Mouse (Mus musculus): ENCODE measurements around the gene Usp30.

Usp30 gene

DNA sequence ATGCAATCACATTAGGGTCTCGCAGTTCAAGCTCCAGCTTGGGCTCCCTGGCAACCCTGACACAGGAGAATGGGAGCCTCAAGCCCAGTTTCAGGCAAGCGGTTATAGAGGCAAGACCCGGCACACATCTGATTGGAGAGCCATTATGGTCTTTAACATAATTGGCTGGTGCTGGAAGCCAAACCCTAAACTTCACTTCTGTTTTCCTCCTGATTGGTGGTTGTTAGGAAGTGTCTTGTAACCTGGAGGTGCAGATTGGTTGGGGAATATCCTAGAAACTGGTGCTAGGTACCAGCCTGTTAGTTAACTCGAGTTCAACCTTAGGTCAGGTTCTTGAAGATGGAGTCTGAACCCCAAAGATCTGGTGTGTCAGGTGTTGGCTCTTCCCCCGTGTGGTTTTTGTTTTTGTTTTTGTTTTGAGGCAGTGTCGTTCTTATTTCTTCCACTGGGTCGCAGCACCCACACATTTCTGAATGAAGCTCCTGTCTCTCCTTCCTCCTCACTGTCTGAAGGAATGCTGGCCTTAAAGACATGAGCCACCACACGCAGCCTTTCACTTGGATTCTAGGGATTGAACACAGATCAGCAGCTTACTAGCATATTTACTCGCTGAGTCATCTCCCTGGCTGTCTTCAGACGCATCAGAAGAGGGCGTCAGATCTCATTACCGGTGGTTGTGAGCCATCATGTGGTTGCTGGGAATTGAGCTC lies 97.0 kb downstream of the Usp30 start:
- DNase-seq: no peak

DNA sequence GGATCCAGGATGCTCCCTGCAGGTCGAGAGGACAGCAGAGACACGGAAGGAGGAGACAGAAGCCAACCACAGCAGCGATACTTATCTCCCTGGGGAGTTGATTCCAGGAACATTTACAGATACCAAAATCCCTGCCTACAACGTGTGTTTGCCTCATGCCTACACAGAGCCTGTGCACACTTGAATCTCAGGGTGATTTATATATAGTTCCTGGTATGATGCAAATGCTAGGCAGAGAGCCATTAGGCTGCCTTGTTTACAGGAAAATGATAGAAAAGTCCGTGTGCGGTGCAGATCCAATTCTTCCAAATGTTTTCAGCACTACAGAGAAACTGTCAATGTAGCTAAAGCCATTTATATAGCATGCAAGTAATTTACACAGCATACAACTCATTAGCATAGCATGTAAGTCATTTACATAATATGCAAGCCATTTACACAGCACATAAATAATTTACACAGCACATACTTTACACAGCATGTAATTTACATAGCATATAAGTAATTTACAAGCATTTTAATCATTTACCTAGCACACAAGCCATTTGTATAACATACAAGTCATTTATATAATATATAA lies 97.9 kb downstream of the Usp30 start:
- DNase-seq: no peak

DNA sequence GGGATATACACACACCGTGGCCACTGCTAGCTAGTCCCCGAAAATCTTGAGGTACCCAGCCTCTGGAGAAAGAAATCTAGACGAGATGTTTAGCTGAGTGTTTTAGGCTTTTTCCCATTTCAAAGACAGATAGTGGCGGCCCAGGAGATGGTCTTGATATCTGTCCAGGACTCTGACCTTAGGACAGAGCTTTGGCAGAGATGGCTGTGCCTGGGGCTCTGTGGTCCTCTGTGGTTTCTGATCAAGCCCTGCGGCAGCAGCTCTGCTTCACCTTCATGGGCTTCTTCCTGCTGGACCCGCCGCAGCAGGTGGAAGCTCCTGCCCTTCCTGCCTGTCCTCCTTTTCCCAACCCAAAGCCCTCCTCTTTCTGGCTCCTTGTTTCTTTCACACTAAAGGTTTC lies 105.1 kb downstream of the Usp30 start:
- no peak for DNase-seq

DNA sequence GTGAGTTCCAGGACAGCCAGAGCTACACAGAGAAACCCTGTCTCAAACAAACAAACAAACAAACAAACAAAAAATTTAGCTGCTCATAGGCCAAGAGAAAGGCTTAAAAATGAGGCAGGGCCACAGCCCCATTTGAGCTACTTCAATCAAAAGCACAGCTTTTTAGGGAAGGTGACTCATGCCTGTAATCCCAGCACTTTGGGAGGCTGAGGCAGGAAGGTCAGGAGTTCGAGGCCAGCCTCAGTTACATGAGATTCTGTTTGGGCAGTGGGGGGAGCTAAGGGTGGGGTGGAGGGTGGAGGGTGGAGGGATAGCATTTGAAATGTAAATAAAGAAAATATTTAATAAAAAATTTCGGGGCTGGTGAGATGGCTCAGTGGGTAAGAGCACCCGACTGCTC lies 107.7 kb downstream of the Usp30 start:
- DNase-seq: no peak

DNA sequence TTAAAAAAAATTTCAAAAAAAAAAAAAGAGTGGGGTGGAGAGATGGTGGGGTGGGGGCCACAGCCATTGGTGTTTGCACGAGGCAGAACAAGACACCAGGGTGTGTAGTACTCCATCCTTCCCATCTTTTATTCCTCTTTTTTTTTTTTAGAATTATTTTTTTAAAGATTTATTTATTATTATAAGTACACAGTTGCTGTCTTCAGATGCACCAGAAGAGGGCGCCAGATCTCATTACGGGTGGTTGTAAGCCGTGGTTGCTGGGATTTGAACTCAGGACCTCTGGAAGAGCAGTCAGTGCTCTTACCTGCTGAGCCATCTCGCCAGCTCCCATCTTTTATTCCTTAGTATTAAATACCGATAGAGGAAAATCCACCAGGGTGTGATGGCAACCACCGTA lies 108.2 kb downstream of the Usp30 start:
- no peak for DNase-seq

DNA sequence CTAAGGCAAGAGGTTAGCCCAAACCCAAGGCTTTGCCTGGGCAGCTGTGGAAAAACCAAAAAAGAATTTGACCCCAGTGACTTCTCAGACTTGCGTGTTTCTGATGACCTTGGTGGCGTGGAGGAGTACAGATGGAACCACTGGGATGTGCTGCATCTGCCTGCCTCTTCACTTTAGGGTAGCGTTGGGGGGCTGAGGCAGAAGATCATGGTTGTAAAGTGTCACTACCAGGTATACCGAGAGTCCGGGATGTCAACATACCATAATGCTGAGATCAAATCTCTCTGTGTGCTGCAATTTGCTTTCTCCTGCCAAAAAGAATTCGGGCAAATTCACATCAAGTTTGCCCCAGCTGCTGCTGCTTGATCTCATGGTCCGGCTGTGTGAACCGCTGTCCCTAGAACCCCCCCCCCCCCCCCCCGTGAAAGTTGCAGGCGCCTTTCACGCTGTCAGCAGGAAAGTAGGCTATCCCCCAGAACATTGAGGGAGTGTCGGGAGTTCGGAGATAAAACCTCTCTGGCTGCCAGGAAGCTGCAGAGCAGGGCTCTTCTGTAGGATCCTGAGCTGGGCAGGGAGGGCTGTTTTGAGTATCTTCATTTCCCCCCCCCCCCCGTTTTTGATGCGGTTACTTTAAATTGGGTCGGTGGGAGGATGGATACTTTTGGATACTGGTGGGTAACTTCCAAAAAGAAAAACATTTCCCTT lies 108.8 kb downstream of the Usp30 start:
- no peak for DNase-seq
